Mouse (Mus musculus) embryo, embryonic 11 days (tissue): ENCODE data around the gene Dst.

Experiments
- DNase-seq: peaks from one replicate; pipeline ENCODE4 v3.0.0-alpha.2; 2015

Gene Dst

DNA sequence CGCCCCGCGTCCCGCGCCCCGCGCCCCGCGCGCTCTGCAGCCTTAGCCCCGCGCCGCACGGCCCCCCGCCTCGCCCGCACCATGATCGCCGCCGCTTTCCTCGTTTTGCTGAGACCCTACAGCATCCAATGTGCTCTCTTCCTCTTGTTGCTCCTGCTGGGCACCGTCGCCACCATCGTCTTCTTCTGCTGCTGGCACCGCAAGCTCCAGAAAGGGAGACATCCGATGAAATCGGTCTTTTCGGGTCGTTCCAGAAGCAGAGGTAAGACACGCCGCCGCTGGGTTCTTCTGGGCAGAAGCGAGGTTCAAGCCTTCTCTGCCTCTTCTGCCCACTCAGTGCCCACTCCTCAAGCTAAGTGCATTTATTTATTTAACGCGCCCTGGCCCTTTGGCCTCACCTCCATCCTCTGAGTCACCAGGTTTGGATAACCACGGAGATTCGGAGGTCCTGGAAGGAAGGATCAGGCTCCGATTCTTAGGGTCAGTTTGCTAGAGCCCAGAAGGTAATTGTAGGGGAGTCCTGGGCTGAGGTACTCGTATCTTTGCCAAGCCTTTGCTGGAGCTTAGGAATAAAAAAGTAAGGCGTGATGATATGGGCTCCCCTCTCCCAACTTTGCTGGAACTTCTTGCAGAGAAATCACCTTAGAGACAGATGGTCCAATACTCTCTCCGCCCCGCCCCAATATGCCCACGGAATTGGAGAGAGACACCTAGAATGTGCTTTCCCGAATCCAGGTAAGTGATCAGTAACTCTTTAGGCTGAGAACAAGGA, at the start of gene Dst:
Dst (plus strand) TSS at position 35 of the 772 bp plus-strand sequence.
- DNase-seq, result no peak

DNA sequence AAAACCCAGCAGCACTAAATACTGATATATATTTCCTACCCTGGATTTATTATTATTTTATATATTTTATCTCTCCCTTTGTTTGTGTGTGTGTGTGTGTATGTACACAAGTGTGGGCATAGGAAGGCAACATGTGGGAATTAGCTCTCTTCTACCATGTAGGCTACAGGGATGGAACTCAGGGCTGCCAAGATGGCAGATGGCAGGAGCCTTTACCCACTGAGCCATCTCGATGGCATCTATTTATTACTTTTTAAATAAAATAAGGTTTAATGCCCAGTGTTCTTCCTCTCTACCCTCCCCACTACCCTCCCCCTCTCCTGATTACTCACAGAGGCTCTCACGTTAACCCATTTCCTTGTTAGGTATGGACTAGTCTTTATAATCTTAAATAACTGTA, 39.0 kb upstream of the Dst start:
- no peak for DNase-seq

DNA sequence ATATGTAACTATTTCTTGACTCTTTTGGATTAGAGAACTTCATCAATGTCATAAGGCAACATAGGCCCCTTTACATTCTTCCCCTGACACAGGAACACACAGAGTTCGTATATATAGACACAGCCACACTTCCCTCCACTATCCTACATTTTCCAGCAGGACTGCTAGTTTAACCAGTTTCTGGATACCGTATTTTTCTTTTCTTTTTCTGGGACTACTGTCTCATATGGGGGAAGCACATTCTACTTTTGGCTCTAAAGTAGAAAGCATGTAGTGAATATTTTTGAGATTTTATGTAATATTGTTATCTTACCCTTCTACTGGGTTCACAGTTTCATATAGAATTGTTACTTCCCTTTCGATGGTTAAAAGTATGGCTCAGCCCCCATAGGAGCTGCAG, 38.6 kb upstream of the Dst start:
- DNase-seq, result no peak

GRCm38 (mm10) chr1:33873561-33873960, 34.5 kb upstream of the Dst start:
- DNase-seq, result no peak

- DNase-seq, result peak; percentile 66
Measured at GRCm38 (mm10) chr1:33875691-33876090, 32.3 kb upstream of the Dst start.

GRCm38 (mm10) chr1:33876416-33876815, 31.6 kb upstream of the Dst start:
- DNase-seq, result no peak

GRCm38 (mm10) chr1:33878170-33878569, 29.9 kb upstream of the Dst start:
- no peak for DNase-seq

GRCm38 (mm10) chr1:33883102-33883839, 24.8 kb upstream of the Dst start:
- DNase-seq, result peak; percentile 36

DNA sequence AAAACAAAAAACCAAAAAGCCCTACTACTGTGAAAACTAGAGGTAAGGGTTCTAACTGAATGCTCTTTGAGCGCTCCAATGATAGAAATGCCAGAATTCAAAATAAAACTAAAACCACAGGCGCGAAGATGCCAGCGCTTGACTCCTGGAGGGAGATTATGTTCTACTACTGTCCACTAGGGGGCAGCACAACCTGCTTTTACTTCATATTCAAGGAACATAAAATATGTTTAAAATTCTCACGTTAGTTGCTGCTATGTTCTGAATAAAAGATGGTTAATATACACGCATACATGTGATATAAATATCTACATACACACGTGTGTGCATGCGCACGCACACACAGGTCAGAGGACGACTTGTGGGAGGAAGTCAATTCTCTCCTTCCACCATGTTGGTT, 15.2 kb upstream of the Dst start:
- peak; percentile 60 for DNase-seq

DNA sequence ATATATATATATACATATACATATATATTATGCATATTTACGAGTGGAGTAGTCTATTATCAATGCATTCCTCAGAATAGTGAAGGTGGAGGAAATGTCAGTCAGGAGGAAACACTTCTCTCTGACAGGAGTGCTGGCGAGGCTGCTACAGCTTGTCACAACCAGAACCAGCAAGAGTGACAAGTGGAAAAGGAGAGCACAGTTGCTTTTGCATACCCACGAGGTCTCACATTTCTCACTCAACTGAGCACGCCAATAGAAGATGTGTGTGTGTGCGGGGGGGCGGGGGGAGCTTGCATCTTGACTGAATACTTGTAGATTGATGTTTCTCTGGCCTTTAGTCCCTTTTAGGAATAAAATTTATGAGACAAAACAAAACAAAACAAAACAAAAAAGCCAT, 11.9 kb upstream of the Dst start:
- DNase-seq, result no peak

DNA sequence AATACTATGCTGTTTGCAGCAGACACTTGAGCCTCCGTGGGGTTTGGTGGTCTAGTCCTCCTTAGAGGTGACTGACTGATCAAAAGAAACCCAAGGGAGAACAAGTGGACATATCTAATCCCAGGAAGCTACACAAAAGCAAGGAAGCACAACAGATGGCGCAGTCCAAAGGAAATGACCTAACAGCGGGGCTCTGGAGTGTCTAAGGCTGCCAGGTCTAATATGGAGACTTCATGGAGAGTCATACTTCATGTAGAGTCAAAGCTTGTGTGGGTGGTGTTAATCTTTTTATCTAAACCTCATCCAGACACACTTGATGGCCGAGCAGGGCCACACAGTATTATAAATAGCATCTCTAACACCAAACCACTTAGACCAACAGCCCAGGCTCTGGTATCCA, 11.4 kb upstream of the Dst start:
- DNase-seq, result no peak

DNA sequence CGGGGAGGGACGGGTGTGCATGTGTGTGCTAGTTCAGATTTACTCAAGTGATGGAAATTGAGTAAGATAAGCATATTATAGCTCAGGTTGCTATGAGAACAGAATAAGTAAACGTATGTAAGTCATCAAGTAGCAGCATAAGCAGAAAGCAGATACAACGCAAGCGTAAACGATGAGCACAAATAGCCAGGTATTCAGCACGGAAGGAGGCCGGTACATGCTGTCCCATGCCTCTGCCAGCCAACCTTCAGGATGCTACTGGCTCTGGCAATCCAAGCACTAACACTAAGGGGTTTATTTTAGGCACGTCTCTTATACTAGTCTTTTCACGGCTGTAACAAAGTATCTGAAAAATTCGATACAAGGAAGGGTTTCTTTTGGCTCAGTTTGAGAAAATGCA, 10.6 kb upstream of the Dst start:
- no peak for DNase-seq

- DNase-seq, result no peak
Measured at GRCm38 (mm10) chr1:33898373-33898772, 9.7 kb upstream of the Dst start.

DNA sequence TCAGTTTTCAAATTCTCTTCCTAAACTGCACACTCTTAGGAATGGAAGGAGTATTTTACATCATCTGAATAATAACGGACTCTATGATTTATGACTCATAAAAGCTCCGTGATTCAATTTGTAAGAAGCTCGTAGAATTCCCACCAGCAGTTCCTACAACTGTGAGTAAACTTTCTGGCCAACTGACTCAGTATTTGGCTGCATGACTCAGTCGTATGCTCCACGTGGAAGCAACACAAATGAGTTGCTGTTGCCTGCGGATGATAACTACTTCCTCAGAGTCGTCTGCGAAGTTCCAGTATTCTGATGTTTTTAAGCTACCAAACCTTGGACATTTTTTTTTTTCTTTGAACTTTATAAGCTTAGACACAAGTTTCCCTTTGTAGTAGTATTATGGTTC, 7.8 kb upstream of the Dst start:
- DNase-seq, result no peak

GRCm38 (mm10) chr1:33903587-33903986, 4.4 kb upstream of the Dst start:
- DNase-seq, result peak; percentile 44

GRCm38 (mm10) chr1:33906216-33906615, 1.8 kb upstream of the Dst start:
- no peak for DNase-seq

DNA sequence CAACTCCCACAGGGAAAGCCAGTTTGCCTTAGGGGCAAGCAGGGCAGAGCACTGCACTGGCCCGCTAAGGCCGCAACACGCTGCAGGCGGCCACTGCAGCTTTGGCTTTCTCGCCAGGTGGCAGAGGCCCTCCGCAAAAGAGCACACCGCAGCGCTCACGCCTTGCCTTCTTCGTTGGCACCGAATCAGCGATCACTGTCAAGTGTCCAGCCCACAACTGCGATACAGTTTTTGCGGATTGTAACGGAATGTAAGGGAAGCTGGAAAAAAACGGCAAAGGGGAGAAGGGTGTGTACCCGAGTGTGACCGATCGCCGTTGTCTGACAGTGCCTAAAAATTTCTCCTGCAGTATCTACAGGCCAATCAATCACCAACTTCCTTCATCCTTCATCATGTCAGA, 1.1 kb upstream of the Dst start:
- peak; percentile 65 for DNase-seq

- peak; percentile 86 for DNase-seq
Measured at GRCm38 (mm10) chr1:33907421-33908190, 419 bp upstream of the Dst start, which contains the start of gene Bend6. Bend6 (minus strand) TSS chr1:33907816.

DNA sequence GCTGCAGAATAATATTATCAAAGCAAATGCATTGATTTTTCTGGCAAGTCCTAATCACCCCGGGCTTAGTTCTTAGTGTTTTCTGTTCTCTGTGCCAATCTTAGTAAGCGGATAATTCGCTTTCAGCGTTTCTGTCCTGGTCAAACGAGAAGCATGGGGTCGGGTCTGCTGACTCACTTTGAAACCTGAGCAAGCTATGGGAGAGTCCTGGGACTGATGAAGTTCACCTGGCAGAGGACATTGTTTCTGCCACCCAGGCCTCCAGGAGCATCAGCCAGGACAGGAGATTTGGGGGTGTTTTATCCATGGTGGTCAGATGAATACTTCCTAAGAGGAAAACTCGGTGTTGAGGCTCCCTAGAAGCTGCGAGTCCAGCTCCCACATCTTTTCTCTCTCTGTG, 3.6 kb downstream of the Dst start:
- no peak for DNase-seq

DNA sequence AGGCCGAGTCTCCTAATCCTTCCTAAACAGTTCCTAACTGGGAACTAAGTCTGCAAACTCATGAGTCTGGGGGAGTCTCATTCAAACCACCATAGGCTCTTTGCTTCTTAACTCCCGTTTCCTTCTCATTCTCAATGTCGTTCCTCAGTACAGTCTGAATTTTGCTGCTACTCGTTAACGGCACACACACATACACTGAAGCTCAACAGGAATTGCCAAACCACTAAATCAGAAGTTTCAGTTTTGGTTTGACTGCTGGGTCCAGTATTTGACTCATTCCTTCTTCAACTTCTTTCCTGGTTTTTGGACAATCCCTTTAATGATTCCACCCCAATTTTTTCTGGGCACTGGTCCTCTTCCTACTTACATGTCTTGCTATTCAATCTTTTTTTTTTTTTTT, 8.5 kb downstream of the Dst start:
- no peak for DNase-seq

DNA sequence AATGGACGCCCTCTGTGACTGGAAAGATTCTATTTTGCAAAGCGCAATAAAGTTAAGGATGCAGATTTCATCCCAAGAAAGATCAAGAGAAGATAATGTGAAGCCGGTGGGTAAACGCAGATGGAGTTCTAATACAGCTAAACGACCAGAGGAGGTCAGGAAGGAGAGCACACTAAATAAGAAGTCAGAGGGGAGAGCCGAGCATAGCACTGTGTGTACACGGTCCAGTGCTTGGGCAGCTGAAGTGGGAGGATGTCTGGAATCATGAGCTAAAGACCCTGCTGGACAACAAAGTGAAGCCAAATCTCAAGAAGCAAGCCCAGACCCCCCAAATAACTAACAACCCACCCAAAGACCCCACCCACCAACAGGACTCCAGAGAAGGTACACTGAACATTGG, 14.9 kb downstream of the Dst start:
- DNase-seq, result no peak

DNA sequence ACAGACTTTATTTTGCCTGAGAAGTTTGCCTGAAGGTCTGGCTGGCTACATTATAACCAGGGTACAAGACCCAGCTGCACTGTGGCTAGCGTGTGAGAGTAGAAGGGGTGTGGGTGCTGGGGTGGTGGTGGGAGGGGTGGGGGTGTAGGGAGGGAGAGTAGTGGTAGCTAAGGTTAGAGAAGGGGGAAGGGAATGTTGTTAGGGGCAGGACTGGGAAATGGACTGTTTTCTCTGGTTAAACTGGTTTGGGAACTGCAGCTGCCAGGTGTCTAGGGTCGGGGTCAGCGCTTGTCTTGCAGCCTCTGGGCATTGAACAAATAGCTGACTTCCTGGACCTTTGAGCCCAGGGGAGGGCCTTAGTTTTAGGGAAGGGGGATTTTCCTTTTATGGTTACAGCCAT, 17.3 kb downstream of the Dst start:
- DNase-seq, result peak; percentile 33

GRCm38 (mm10) chr1:33927466-33927865, 19.4 kb downstream of the Dst start:
- no peak for DNase-seq

DNA sequence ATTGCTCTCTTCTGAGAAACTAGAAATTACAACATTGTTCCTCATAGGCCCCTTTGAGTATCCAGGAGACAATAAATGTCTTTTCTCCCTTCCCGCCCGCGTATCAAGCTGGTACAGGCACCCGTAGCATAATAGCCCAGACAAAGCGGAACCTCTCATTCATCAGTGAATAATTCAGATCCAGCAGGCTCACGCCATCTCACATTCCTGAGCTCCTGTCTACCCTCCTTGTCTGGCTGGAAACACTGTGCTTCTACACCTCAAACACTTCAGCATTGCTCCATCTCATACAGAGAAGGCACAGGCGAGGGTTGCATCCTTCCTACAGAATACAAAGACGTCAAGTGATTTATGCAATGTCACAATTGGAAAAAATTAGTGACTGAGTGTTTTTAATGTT, 23.8 kb downstream of the Dst start:
- no peak for DNase-seq
